Mouse (Mus musculus): ENCODE data around the gene Arf1. TPM values are rescaled to one million over a fixed set of nuclear protein-coding genes. Genes with fewer than 3 reads are reported as not detected.

The Arf1 gene
- total and polyA plus RNA-seq, 3 experiments: 175 to 308 (median 216) TPM

DNA sequence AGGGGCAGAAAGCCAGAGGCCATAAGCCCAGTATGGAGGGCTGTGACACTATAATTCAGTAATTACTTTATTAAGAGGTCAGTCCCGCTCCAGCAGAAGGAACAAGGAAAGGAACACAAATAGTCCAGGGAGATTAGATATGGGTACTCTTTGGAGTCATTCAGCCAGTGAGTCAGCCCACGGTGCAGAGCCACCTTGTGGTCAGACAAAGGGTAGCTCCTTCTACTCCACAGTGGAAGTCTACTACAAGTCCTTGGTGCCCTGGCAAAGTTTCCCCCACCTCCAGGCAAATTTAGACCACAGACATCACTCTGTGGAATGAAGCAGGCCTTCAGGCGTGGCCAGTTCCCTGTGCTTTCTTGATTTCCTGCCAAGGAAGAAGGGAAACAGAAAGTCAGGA lies 44.2 kb downstream of the Arf1 start:
- ATAC-seq (ENCODE audit: extremely low read depth, insufficient number of reproducible peaks, low FRiP score, poor library complexity, severe bottlenecking): peak; percentile 40; the same call in 1 of the 2 replicates
- peaks cover 30% of the 10 kb centered on the region for H3K4me1 ChIP-seq (ENCODE audit: insufficient read depth, low read depth, low read length)
- H3K36me3 ChIP-seq (replicated peaks): peaks cover 73% of the 10 kb centered on the region

DNA sequence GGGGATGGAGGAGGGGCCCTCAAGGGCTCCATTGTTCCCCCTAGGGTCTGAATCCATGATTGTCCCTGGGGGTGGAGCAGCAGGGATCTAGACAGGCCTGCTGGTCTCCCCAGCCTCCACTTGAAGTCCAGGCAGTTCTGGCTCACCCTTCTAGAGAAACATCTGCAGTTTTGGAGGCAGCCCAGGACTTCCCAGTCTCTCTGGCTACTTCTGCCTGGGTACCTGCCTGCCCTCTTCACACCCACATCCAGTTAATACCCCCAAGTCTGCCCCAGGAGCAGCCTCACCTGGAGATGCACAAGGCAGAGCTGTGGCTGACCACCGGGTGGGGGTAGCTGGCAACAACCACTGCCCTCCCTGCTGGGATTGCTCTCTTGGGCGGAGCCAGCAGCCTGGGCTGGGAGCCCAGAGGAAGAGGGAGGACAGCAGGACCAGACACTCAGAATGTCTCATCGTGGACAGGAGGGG lies 45.2 kb downstream of the Arf1 start, which contains the start of gene Gjc2:
Gjc2 (minus strand) TSS at position 350 of the 468 bp plus-strand sequence.
- DNase-seq (ENCODE audit: low spot score) (no peak), ATAC-seq (ENCODE audit: extremely low read depth, insufficient number of reproducible peaks, low FRiP score, poor library complexity, severe bottlenecking) (no peak)
- Histone ChIP-seq H3K36me3 (replicated peaks) (peaks cover 64% of the 10 kb centered on the region), H3K9me3 (replicated peaks) (no peaks in the 10 kb centered on the region), H3K27me3 (ENCODE audit: insufficient read depth, low read length) (peaks cover 3% of the 10 kb centered on the region), H3K4me3 (ENCODE audit: low read depth, low read length) (no peak within 1 kb of the TSS), H3K4me1 (ENCODE audit: insufficient read depth, low read depth, low read length) (peaks cover 25% of the 10 kb centered on the region; the same call in 1 of the 2 replicates)
- no peak for TF ChIP-seq CTCF (IDR thresholded peaks at IDR 0.05; ENCODE audit: low read depth, low read length)
- no peak for TF ChIP-seq POLR2AphosphoS5 (IDR thresholded peaks at IDR 0.05; ENCODE audit: insufficient replicate concordance, low read depth, low read length)
- TF ChIP-seq TAL1 (conservative IDR thresholded peaks at IDR 0.05; ENCODE audit: low read depth, low read length): no peak
- no peak for TF ChIP-seq GATA1 (IDR thresholded peaks at IDR 0.05; ENCODE audit: borderline replicate concordance, low read length)
- no peak for TF ChIP-seq GATA2 (IDR thresholded peaks at IDR 0.05; ENCODE audit: borderline replicate concordance, low read depth, low read length)

More for the DNA sequence above, 44.2 kb downstream of the Arf1 start:
- no peak for TF ChIP-seq POLR2AphosphoS5 (IDR thresholded peaks at IDR 0.05; ENCODE audit: insufficient replicate concordance, low read depth, low read length)
- TF ChIP-seq GATA1 (IDR thresholded peaks at IDR 0.05; ENCODE audit: borderline replicate concordance, low read length): no peak
- TF ChIP-seq GATA2 (IDR thresholded peaks at IDR 0.05; ENCODE audit: borderline replicate concordance, low read depth, low read length): no peak
- no peak for TF ChIP-seq TAL1 (conservative IDR thresholded peaks at IDR 0.05; ENCODE audit: low read depth, low read length)
- TF ChIP-seq CTCF (IDR thresholded peaks at IDR 0.05; ENCODE audit: low read depth, low read length): peak; percentile 59
- Histone ChIP-seq H3K27me3 (ENCODE audit: insufficient read depth, low read length) (peaks cover 2% of the 10 kb centered on the region; the same call in 1 of the 2 replicates), H3K9me3 (replicated peaks) (no peaks in the 10 kb centered on the region), H3K4me3 (ENCODE audit: low read depth, low read length) (no peak overlapping the region)
- peak; percentile 51 for DNase-seq (ENCODE audit: low spot score)

DNA sequence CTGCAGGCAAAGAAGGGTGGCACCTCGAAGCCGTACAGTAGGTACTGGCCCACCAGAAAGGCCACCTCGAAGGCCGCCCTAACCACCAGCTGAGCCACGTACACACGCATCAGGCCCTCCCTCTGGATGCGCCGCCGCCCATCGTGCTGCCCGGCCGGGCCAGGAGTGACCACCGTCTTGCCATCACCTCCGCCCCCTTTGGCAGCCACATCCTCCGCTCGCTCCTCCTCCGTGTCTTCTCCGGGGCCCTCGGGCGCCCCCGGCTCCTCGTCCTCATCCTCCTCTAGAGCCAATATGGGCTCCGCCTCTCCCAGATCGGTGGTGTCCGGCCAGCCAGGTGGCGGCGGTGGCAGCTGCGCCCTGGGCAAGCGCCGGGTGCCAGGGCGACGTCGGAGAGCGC lies 51.1 kb downstream of the Arf1 start:
- peaks cover 7% of the 10 kb centered on the region for H3K9me3 ChIP-seq (replicated peaks)
- ATAC-seq (ENCODE audit: extremely low read depth, insufficient number of reproducible peaks, low FRiP score, poor library complexity, severe bottlenecking): no peak
- no peak overlapping the region for H3K4me3 ChIP-seq (ENCODE audit: low read depth, low read length)
- TF ChIP-seq POLR2AphosphoS5 (IDR thresholded peaks at IDR 0.05; ENCODE audit: insufficient replicate concordance, low read depth, low read length) (no peak), GATA1 (IDR thresholded peaks at IDR 0.05; ENCODE audit: borderline replicate concordance, low read length) (no peak), GATA2 (IDR thresholded peaks at IDR 0.05; ENCODE audit: borderline replicate concordance, low read depth, low read length) (no peak), TAL1 (conservative IDR thresholded peaks at IDR 0.05; ENCODE audit: low read depth, low read length) (no peak), CTCF (IDR thresholded peaks at IDR 0.05; ENCODE audit: low read depth, low read length) (no peak)
- peaks cover 20% of the 10 kb centered on the region for H3K27me3 ChIP-seq (ENCODE audit: insufficient read depth, low read length)
- peaks cover 15% of the 10 kb centered on the region for H3K4me1 ChIP-seq (ENCODE audit: insufficient read depth, low read depth, low read length)
- H3K36me3 ChIP-seq (replicated peaks): peaks cover 4% of the 10 kb centered on the region
- no peak for DNase-seq (ENCODE audit: low spot score)

DNA sequence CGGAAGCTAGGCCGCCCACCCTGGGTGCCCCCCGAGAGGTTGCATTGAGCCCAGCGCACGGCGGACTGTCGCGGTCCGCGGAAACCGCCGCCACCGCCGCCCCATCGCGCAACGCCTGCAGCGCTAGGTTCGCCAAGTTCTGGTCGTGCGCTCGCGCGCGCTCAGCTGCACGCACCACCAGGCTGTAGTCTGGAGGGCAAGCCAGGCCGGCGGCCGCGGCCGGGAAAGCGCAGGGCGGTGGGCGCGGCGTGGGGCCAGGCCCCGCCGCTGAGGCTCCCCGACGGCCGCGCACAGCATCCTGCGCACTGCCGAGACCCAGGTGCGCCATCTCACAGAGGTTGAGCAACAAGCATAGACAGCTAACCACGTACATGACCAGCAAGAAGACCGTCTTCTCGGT lies 51.6 kb downstream of the Arf1 start:
- Histone ChIP-seq H3K9me3 (replicated peaks) (peaks cover 7% of the 10 kb centered on the region), H3K36me3 (replicated peaks) (no peaks in the 10 kb centered on the region), H3K27me3 (ENCODE audit: insufficient read depth, low read length) (peaks cover 20% of the 10 kb centered on the region), H3K4me1 (ENCODE audit: insufficient read depth, low read depth, low read length) (peaks cover 15% of the 10 kb centered on the region), H3K4me3 (ENCODE audit: low read depth, low read length) (no peak overlapping the region)
- no peak for TF ChIP-seq GATA1 (IDR thresholded peaks at IDR 0.05; ENCODE audit: borderline replicate concordance, low read length)
- TF ChIP-seq POLR2AphosphoS5 (IDR thresholded peaks at IDR 0.05; ENCODE audit: insufficient replicate concordance, low read depth, low read length): no peak
- no peak for TF ChIP-seq GATA2 (IDR thresholded peaks at IDR 0.05; ENCODE audit: borderline replicate concordance, low read depth, low read length)
- no peak for TF ChIP-seq CTCF (IDR thresholded peaks at IDR 0.05; ENCODE audit: low read depth, low read length)
- TF ChIP-seq TAL1 (conservative IDR thresholded peaks at IDR 0.05; ENCODE audit: low read depth, low read length): no peak
- no peak for DNase-seq (ENCODE audit: low spot score)
- no peak for ATAC-seq (ENCODE audit: extremely low read depth, insufficient number of reproducible peaks, low FRiP score, poor library complexity, severe bottlenecking)

DNA sequence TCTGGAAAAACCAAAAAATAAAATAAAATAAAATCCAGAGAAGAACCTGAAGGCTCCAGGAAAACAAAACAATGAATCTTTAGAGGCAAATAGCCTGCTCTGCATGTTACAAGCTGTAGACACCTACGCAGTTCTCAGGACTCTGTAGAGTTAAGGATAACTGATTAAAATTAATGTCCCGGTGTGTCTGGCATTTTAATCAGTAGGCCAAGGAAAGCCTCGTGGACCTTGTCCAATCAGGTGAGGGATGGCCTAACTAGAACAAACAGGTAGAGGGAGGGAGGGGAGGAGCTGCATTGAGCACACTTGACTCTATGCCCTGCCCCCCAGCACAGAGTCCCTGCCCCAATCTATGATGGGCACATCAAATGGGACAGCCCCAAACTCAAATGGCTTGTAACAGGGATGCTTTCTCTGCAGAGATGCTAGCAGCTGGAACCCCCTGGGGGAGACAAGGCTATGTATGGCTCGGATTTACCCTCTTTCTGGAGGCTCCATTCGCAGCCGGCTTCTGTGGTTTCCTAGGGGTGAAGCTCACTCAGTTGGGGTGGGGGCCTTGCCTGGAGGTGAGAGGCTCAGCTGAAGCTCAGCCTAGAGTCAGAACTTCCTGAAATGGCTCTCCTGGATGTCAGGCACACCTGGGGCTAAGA lies 53.8 kb downstream of the Arf1 start:
- H3K9me3 ChIP-seq (replicated peaks): peaks cover 7% of the 10 kb centered on the region
- no peak overlapping the region for H3K4me3 ChIP-seq (ENCODE audit: low read depth, low read length)
- H3K27me3 ChIP-seq (ENCODE audit: insufficient read depth, low read length): peaks cover 18% of the 10 kb centered on the region
- ATAC-seq (ENCODE audit: extremely low read depth, insufficient number of reproducible peaks, low FRiP score, poor library complexity, severe bottlenecking) (no peak), DNase-seq (ENCODE audit: low spot score) (no peak)
- H3K36me3 ChIP-seq (replicated peaks): no peaks in the 10 kb centered on the region
- peaks cover 15% of the 10 kb centered on the region for H3K4me1 ChIP-seq (ENCODE audit: insufficient read depth, low read depth, low read length)
- TF ChIP-seq TAL1 (conservative IDR thresholded peaks at IDR 0.05; ENCODE audit: low read depth, low read length) (no peak), POLR2AphosphoS5 (IDR thresholded peaks at IDR 0.05; ENCODE audit: insufficient replicate concordance, low read depth, low read length) (no peak), GATA1 (IDR thresholded peaks at IDR 0.05; ENCODE audit: borderline replicate concordance, low read length) (no peak), GATA2 (IDR thresholded peaks at IDR 0.05; ENCODE audit: borderline replicate concordance, low read depth, low read length) (no peak), CTCF (IDR thresholded peaks at IDR 0.05; ENCODE audit: low read depth, low read length) (no peak)

DNA sequence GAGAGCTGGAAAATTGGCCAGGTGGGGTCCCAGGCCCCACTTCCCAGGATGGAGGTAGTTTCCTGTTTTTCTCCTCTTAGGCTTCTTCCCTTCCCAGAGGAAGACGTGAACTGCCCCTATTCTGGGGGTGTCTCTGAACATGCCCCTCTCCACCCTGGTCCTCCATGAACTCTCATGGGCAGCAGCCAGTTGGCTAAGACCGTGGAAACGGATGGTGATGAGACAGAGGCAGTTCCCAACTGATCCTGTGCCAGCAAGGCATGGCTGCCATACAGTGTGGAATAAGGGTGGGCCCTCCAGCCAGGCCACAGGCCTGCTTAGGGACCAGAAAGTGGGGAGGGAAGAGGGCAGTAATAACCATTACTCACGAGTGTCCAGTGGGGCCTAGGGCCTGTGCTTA lies 57.5 kb downstream of the Arf1 start:
- H3K27me3 ChIP-seq (ENCODE audit: insufficient read depth, low read length): peaks cover 5% of the 10 kb centered on the region; the same call in 1 of the 2 replicates
- no peak overlapping the region for H3K4me3 ChIP-seq (ENCODE audit: low read depth, low read length)
- peaks cover 40% of the 10 kb centered on the region for H3K4me1 ChIP-seq (ENCODE audit: insufficient read depth, low read depth, low read length)
- ATAC-seq (ENCODE audit: extremely low read depth, insufficient number of reproducible peaks, low FRiP score, poor library complexity, severe bottlenecking): no peak
- no peaks in the 10 kb centered on the region for H3K36me3 ChIP-seq (replicated peaks)
- no peak for TF ChIP-seq TAL1 (conservative IDR thresholded peaks at IDR 0.05; ENCODE audit: low read depth, low read length)
- no peak for TF ChIP-seq POLR2AphosphoS5 (IDR thresholded peaks at IDR 0.05; ENCODE audit: insufficient replicate concordance, low read depth, low read length)
- no peak for TF ChIP-seq GATA1 (IDR thresholded peaks at IDR 0.05; ENCODE audit: borderline replicate concordance, low read length)
- no peak for TF ChIP-seq GATA2 (IDR thresholded peaks at IDR 0.05; ENCODE audit: borderline replicate concordance, low read depth, low read length)
- no peak for TF ChIP-seq CTCF (IDR thresholded peaks at IDR 0.05; ENCODE audit: low read depth, low read length)
- H3K9me3 ChIP-seq (replicated peaks): no peaks in the 10 kb centered on the region
- no peak for DNase-seq (ENCODE audit: low spot score)
